Mouse (Mus musculus): ENCODE data around the gene 4930523C07Rik. TPM values are rescaled to one million over a fixed set of nuclear protein-coding genes. Genes with fewer than 3 reads are reported as not detected.
A peak's percentile ranks its signal among the peaks of the same experiment; 100 is the strongest.

Gene 4930523C07Rik
- 1.6 and 2.0 TPM in 2 replicates for polyA plus RNA-seq (2012; rRNA removed)

GRCm38 (mm10) chr1:160044237-160045021 lies at the start of gene 4930523C07Rik:
Gene 4930523C07Rik (plus strand): TSS chr1:160044382.
- peak within 1 kb of the TSS; percentile 30 for H3K4me3 ChIP-seq (ENCODE audit: insufficient read depth, low read length)
- TF ChIP-seq POLR2A (IDR thresholded peaks at IDR 0.05; ENCODE audit: extremely low read depth, insufficient read depth, low read length): no peak
- no peak within 1 kb of the TSS for H3K27ac ChIP-seq (ENCODE audit: insufficient read depth, low read length)
- no peaks in the 10 kb centered on the region for H3K4me1 ChIP-seq (ENCODE audit: control insufficient read depth, insufficient read depth, low read length)

- TF ChIP-seq CTCF (IDR thresholded peaks at IDR 0.05; ENCODE audit: extremely low read depth, insufficient read depth, low read length) (no peak), POLR2A (IDR thresholded peaks at IDR 0.05; ENCODE audit: extremely low read depth, insufficient read depth, low read length) (no peak)
- Histone ChIP-seq H3K4me3 (ENCODE audit: insufficient read depth, low read length) (no peak overlapping the region), H3K27ac (ENCODE audit: insufficient read depth, low read length) (no peak overlapping the region), H3K4me1 (ENCODE audit: control insufficient read depth, insufficient read depth, low read length) (no peaks in the 10 kb centered on the region)
Measured at GRCm38 (mm10) chr1:159997329-159997728, 46.9 kb upstream of the 4930523C07Rik start.

GRCm38 (mm10) chr1:159998349-159998748 lies 45.8 kb upstream of the 4930523C07Rik start:
- Histone ChIP-seq H3K27ac (ENCODE audit: insufficient read depth, low read length) (no peak overlapping the region), H3K4me1 (ENCODE audit: control insufficient read depth, insufficient read depth, low read length) (no peaks in the 10 kb centered on the region), H3K4me3 (ENCODE audit: insufficient read depth, low read length) (no peak overlapping the region)
- TF ChIP-seq POLR2A (IDR thresholded peaks at IDR 0.05; ENCODE audit: extremely low read depth, insufficient read depth, low read length): no peak
- TF ChIP-seq CTCF (IDR thresholded peaks at IDR 0.05; ENCODE audit: extremely low read depth, insufficient read depth, low read length): no peak

GRCm38 (mm10) chr1:159999232-159999631 lies 45.0 kb upstream of the 4930523C07Rik start:
- H3K4me1 ChIP-seq (ENCODE audit: control insufficient read depth, insufficient read depth, low read length): no peaks in the 10 kb centered on the region
- H3K4me3 ChIP-seq (ENCODE audit: insufficient read depth, low read length): no peak overlapping the region
- no peak for TF ChIP-seq CTCF (IDR thresholded peaks at IDR 0.05; ENCODE audit: extremely low read depth, insufficient read depth, low read length)
- TF ChIP-seq POLR2A (IDR thresholded peaks at IDR 0.05; ENCODE audit: extremely low read depth, insufficient read depth, low read length): no peak
- H3K27ac ChIP-seq (ENCODE audit: insufficient read depth, low read length): no peak overlapping the region

GRCm38 (mm10) chr1:160005319-160005718 lies 38.9 kb upstream of the 4930523C07Rik start:
- H3K27ac ChIP-seq (ENCODE audit: insufficient read depth, low read length): no peak overlapping the region
- H3K4me1 ChIP-seq (ENCODE audit: control insufficient read depth, insufficient read depth, low read length): no peaks in the 10 kb centered on the region
- H3K4me3 ChIP-seq (ENCODE audit: insufficient read depth, low read length): no peak overlapping the region
- TF ChIP-seq POLR2A (IDR thresholded peaks at IDR 0.05; ENCODE audit: extremely low read depth, insufficient read depth, low read length): no peak
- no peak for TF ChIP-seq CTCF (IDR thresholded peaks at IDR 0.05; ENCODE audit: extremely low read depth, insufficient read depth, low read length)

GRCm38 (mm10) chr1:160006919-160007588 lies 37.1 kb upstream of the 4930523C07Rik start:
- Histone ChIP-seq H3K4me3 (ENCODE audit: insufficient read depth, low read length) (no peak overlapping the region), H3K4me1 (ENCODE audit: control insufficient read depth, insufficient read depth, low read length) (no peaks in the 10 kb centered on the region), H3K27ac (ENCODE audit: insufficient read depth, low read length) (no peak overlapping the region)
- TF ChIP-seq CTCF (IDR thresholded peaks at IDR 0.05; ENCODE audit: extremely low read depth, insufficient read depth, low read length) (no peak), POLR2A (IDR thresholded peaks at IDR 0.05; ENCODE audit: extremely low read depth, insufficient read depth, low read length) (no peak)

- Histone ChIP-seq H3K4me1 (ENCODE audit: control insufficient read depth, insufficient read depth, low read length) (no peaks in the 10 kb centered on the region), H3K4me3 (ENCODE audit: insufficient read depth, low read length) (no peak overlapping the region), H3K27ac (ENCODE audit: insufficient read depth, low read length) (no peak overlapping the region)
- TF ChIP-seq POLR2A (IDR thresholded peaks at IDR 0.05; ENCODE audit: extremely low read depth, insufficient read depth, low read length) (no peak), CTCF (IDR thresholded peaks at IDR 0.05; ENCODE audit: extremely low read depth, insufficient read depth, low read length) (no peak)
Measured at GRCm38 (mm10) chr1:160013042-160013441, 31.1 kb upstream of the 4930523C07Rik start.

GRCm38 (mm10) chr1:160024339-160024980 lies 19.7 kb upstream of the 4930523C07Rik start:
- H3K27ac ChIP-seq (ENCODE audit: insufficient read depth, low read length): no peak overlapping the region
- H3K4me1 ChIP-seq (ENCODE audit: control insufficient read depth, insufficient read depth, low read length): 0 out of 2 replicates have a peak, but pooled peaks cover 2% of the 10 kb centered on the region
- H3K4me3 ChIP-seq (ENCODE audit: insufficient read depth, low read length): no peak overlapping the region
- TF ChIP-seq POLR2A (IDR thresholded peaks at IDR 0.05; ENCODE audit: extremely low read depth, insufficient read depth, low read length): no peak
- no peak for TF ChIP-seq CTCF (IDR thresholded peaks at IDR 0.05; ENCODE audit: extremely low read depth, insufficient read depth, low read length)

- no peak overlapping the region for H3K4me3 ChIP-seq (ENCODE audit: insufficient read depth, low read length)
- H3K4me1 ChIP-seq (ENCODE audit: control insufficient read depth, insufficient read depth, low read length): 0 out of 2 replicates have a peak, but pooled peaks cover 2% of the 10 kb centered on the region
- TF ChIP-seq POLR2A (IDR thresholded peaks at IDR 0.05; ENCODE audit: extremely low read depth, insufficient read depth, low read length): no peak
- TF ChIP-seq CTCF (IDR thresholded peaks at IDR 0.05; ENCODE audit: extremely low read depth, insufficient read depth, low read length): no peak
- H3K27ac ChIP-seq (ENCODE audit: insufficient read depth, low read length): no peak overlapping the region
Measured at GRCm38 (mm10) chr1:160025146-160025894, 18.9 kb upstream of the 4930523C07Rik start.
